8 mouse cellular contexts compared by ENCODE assay signal in the genomic region with DNA sequence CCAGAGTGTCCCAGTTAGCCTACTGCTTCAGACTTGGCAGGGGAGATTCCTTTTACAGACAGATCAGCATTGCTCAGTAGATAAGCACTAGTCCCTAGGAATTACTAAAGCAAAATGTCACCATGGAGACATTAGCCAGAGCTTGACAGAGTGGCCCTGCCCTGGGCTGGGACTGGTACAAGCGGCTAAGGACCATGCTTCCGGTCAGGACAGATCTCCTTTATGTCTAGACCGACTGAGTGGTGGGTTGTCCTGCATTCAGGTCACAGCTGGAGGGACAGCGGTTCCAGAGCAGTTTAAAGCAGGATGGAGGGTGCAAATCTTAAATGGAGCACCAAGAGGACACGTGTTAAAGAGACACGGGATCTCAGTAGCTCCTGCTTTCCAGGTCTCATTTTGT. TPM values are rescaled to one million over a fixed set of nuclear protein-coding genes. Genes with fewer than 3 reads are reported as not detected.
A peak's percentile ranks its signal among the peaks of the same experiment; 100 is the strongest.
DNase-seq lines count a peak whose midpoint lies in the region; ATAC-seq and TF ChIP-seq lines count a peak whose summit lies in the region.

No protein-coding gene starts in this region.

- TF ChIP-seq CTCF in layer of hippocampus, adult 2 months (conservative IDR thresholded peaks at IDR 0.05): no peak
- no peak for TF ChIP-seq CTCF in hindbrain, postnatal 0 days (IDR thresholded peaks at IDR 0.05; ENCODE audit: low read depth)

- H3K27ac ChIP-seq in layer of hippocampus, adult 2 months: no peak overlapping the region
- H3K27ac ChIP-seq in embryonic facial prominence, embryonic 11.5 days (replicated peaks; ENCODE audit: low read depth, low read length): no peak overlapping the region
- no peak overlapping the region for H3K27ac ChIP-seq in hindbrain, postnatal 0 days

- WGBS in embryonic facial prominence, embryonic 11.5 days: 2% methylated on average over 6 of the region's 6 CpGs
- WGBS in hindbrain, postnatal 0 days: 3% methylated on average over 6 of the region's 6 CpGs

- peak overlapping the region; percentile 88 for H3K4me2 ChIP-seq in embryonic facial prominence, embryonic 11.5 days (ENCODE audit: low read depth, low read length)
- H3K4me2 ChIP-seq in hindbrain, postnatal 0 days (ENCODE audit: low read depth, low read length): peak overlapping the region; percentile 84
- peak overlapping the region; percentile 97 for H3K4me2 ChIP-seq in myocyte (ENCODE audit: low read depth)

- peak; percentile 50 for ATAC-seq in embryonic facial prominence, embryonic 11.5 days (replicated peaks; ENCODE audit: insufficient number of reproducible peaks, low FRiP score, low TSS enrichment, low read depth)
- peak; percentile 50 for ATAC-seq in hindbrain, postnatal 0 days

- no peak for TF ChIP-seq POLR2A in myocyte (IDR thresholded peaks at IDR 0.05; ENCODE audit: insufficient read length, low read depth)

- H3K27me3 ChIP-seq in embryonic facial prominence, embryonic 11.5 days (ENCODE audit: control insufficient read depth, insufficient read depth, low read length): no peaks in the 10 kb centered on the region
- H3K27me3 ChIP-seq in hindbrain, postnatal 0 days (ENCODE audit: insufficient read depth, low read length): no peaks in the 10 kb centered on the region
- H3K27me3 ChIP-seq in myocyte (ENCODE audit: control insufficient read depth, insufficient read depth, insufficient read length): no peaks in the 10 kb centered on the region

- H3ac ChIP-seq in myocyte (ENCODE audit: control insufficient read depth, insufficient read length): peak overlapping the region; percentile 25

- H3K9me3 ChIP-seq in embryonic facial prominence, embryonic 11.5 days (replicated peaks; ENCODE audit: control insufficient read depth, low read length): no peaks in the 10 kb centered on the region
- H3K9me3 ChIP-seq in hindbrain, postnatal 0 days (ENCODE audit: low read length): no peaks in the 10 kb centered on the region

- peaks cover 4% of the 10 kb centered on the region for H3K4me1 ChIP-seq in embryonic facial prominence, embryonic 11.5 days (ENCODE audit: control insufficient read depth, insufficient read depth, low read length)
- peaks cover 11% of the 10 kb centered on the region for H3K4me1 ChIP-seq in hindbrain, postnatal 0 days (ENCODE audit: insufficient read depth, low read length)

- H3K36me3 ChIP-seq in embryonic facial prominence, embryonic 11.5 days (replicated peaks; ENCODE audit: control insufficient read depth, insufficient read depth, low read depth, low read length): no peaks in the 10 kb centered on the region
- peaks cover 25% of the 10 kb centered on the region; the same call in 1 of the 2 replicates for H3K36me3 ChIP-seq in hindbrain, postnatal 0 days (ENCODE audit: insufficient read depth, low read length)
- H3K36me3 ChIP-seq in myocyte (ENCODE audit: control insufficient read depth, insufficient read depth): peaks cover 6% of the 10 kb centered on the region

- no peak for DNase-seq in layer of hippocampus, adult 2 months (ENCODE audit: low spot score in 2 of 2)
- DNase-seq in layer of hippocampus, adult 8-10 months (ENCODE audit: low spot score in 2 of 2): no peak
- no peak for DNase-seq in embryonic facial prominence, embryonic 11.5 days (ENCODE audit: low spot score)
- no peak for DNase-seq in hindbrain, postnatal 0 days (ENCODE audit: low spot score)
- DNase-seq in right cerebral cortex, postnatal 25 days: no peak
- DNase-seq in adrenal gland, adult 18-20 months (ENCODE audit: low spot score in 2 of 2): no peak
- DNase-seq in left cerebral cortex, adult 11 months (ENCODE audit: low spot score): no peak

- H3K4me3 ChIP-seq in layer of hippocampus, adult 2 months: peak overlapping the region; percentile 63
- H3K4me3 ChIP-seq in embryonic facial prominence, embryonic 11.5 days (ENCODE audit: low read depth, low read length): peak overlapping the region; percentile 68
- peak overlapping the region; percentile 52 for H3K4me3 ChIP-seq in hindbrain, postnatal 0 days (ENCODE audit: low read length)
- H3K4me3 ChIP-seq in myocyte: peak overlapping the region; percentile 65

- H3K79me2 ChIP-seq in myocyte (ENCODE audit: control insufficient read depth, insufficient read depth): no peaks in the 10 kb centered on the region

- H3K9ac ChIP-seq in embryonic facial prominence, embryonic 11.5 days (replicated peaks; ENCODE audit: low read length): peak overlapping the region; percentile 73
- peak overlapping the region; percentile 64 for H3K9ac ChIP-seq in hindbrain, postnatal 0 days (replicated peaks; ENCODE audit: low read length)

TF ChIP-seq in myocyte, 11 proteins besides CTCF, POLR2A, EP300 and RAD21:
- no peak for TF ChIP-seq SRF (IDR thresholded peaks at IDR 0.05; ENCODE audit: control insufficient read depth, insufficient read length, low read depth)
- TF ChIP-seq MAX (IDR thresholded peaks at IDR 0.05; ENCODE audit: low read depth): no peak
- TF ChIP-seq CEBPB (IDR thresholded peaks at IDR 0.05; ENCODE audit: insufficient read depth, poor library complexity, severe bottlenecking): no peak
- TF ChIP-seq REST (IDR thresholded peaks at IDR 0.05; ENCODE audit: insufficient read depth, insufficient read length): no peak
- no peak for TF ChIP-seq USF1 (IDR thresholded peaks at IDR 0.05; ENCODE audit: low read depth)
- no peak for TF ChIP-seq E2F4 (IDR thresholded peaks at IDR 0.05; ENCODE audit: insufficient read depth)
- TF ChIP-seq POLR2AphosphoS2 (IDR thresholded peaks at IDR 0.05; ENCODE audit: insufficient read length, low read depth): no peak
- TF ChIP-seq TCF3 (IDR thresholded peaks at IDR 0.05; ENCODE audit: insufficient read length, low read depth): no peak
- no peak for TF ChIP-seq MYOD1 (IDR thresholded peaks at IDR 0.05; ENCODE audit: control insufficient read depth in 1 of 3, insufficient read length in 2 of 3, low read depth in 2 of 3)
- TF ChIP-seq MYOG (IDR thresholded peaks at IDR 0.05; ENCODE audit: control insufficient read depth in 1 of 3, insufficient read depth in 1 of 3, insufficient read length in 2 of 3, low read depth in 2 of 3): no peak
- no peak for TF ChIP-seq TCF12 (IDR thresholded peaks at IDR 0.05; ENCODE audit: insufficient read depth, poor library complexity, severe bottlenecking)
TF ChIP-seq in myocyte: peak in this region for 0.

RNA-seq across cellular contexts. Expression of gene Chst14, which starts 0.3 kb away (rescaled TPM):
- total RNA-seq in layer of hippocampus, adult 2 months (2021): 1 to 10 TPM; 2.5 to 3.0 TPM
- total RNA-seq in layer of hippocampus, adult 8-10 months (2022): 1 to 10 TPM; 3.5 to 4.3 (median 3.8) TPM
- polyA plus RNA-seq in embryonic facial prominence, embryonic 11.5 days (2014; fragmentation: Nextera tagmentation; extraction: Ambion mirVana): 31.8 and 32.0 TPM in 2 replicates
- 6.2 and 8.5 TPM in 2 replicates for total RNA-seq in hindbrain, postnatal 0 days (2014; rRNA removed)
- polyA plus RNA-seq in hindbrain, postnatal 0 days (2015; fragmentation: Nextera tagmentation; extraction: Ambion mirVana): 4.7 and 4.9 TPM in 2 replicates
- 25.4 TPM for polyA plus RNA-seq in myocyte (2012; fragmentation: generic; extraction: Trizol)
- total RNA-seq in adrenal gland, adult 18-20 months (2021): 1 to 10 TPM; 7.3 to 9.0 TPM

RNA-seq across cellular contexts. Expression of gene Bahd1, which starts 25.8 kb away (rescaled TPM):
- 10 to 100 TPM; 58.6 to 61.1 TPM for total RNA-seq in layer of hippocampus, adult 2 months (2021)
- 10 to 100 TPM; 48.8 to 57.2 (median 54.9) TPM for total RNA-seq in layer of hippocampus, adult 8-10 months (2022)
- polyA plus RNA-seq in embryonic facial prominence, embryonic 11.5 days (2014; fragmentation: Nextera tagmentation; extraction: Ambion mirVana): 1.1 and 1.2 TPM in 2 replicates
- total RNA-seq in hindbrain, postnatal 0 days (2014; rRNA removed): 24.5 and 25.2 TPM in 2 replicates
- 4.8 and 5.9 TPM in 2 replicates for polyA plus RNA-seq in hindbrain, postnatal 0 days (2015; fragmentation: Nextera tagmentation; extraction: Ambion mirVana)
- 12.0 TPM for polyA plus RNA-seq in myocyte (2012; fragmentation: generic; extraction: Trizol)
- total RNA-seq in adrenal gland, adult 18-20 months (2021): 10 to 100 TPM; 37.4 to 39.4 TPM
